Mouse (Mus musculus) heart, embryonic 15.5 days (tissue): ENCODE measurements around the gene Ptbp3. TPM values are rescaled to one million over a fixed set of nuclear protein-coding genes. Genes with fewer than 3 reads are reported as not detected.
A peak's percentile ranks its signal among the peaks of the same experiment; 100 is the strongest.

Source experiments
- ATAC-seq: fragments of 200-750 bp; cut with Nextera tagmentation; replicated peaks from 2 replicates; pipeline ENCODE4 v1.8.0; 2017; ENCODE audit warnings: low read depth, moderate TSS enrichment; ENCODE audit not compliant: insufficient number of reproducible peaks, insufficient read depth, low FRiP score
- H3K27ac ChIP-seq: fragments of 300-500 bp; sonication (generic); 2 replicates; pipeline ENCODE4 v1.5.1; 2015; ENCODE audit warnings: mild to moderate bottlenecking, inconsistent platforms
- H3K27me3 ChIP-seq: fragments of 300-500 bp; sonication (generic); 2 replicates; pipeline ENCODE4 v1.6.1; 2015; ENCODE audit warnings: inconsistent platforms
- H3K36me3 ChIP-seq: fragments of 300-500 bp; sonication (generic); 2 replicates; pipeline ENCODE4 v1.6.1; 2015; ENCODE audit warnings: mild to moderate bottlenecking, inconsistent platforms
- H3K4me1 ChIP-seq: fragments of 300-500 bp; sonication (generic); replicated peaks from 2 replicates; pipeline ENCODE4 v1.6.1; 2015; ENCODE audit warnings: inconsistent platforms
- H3K4me2 ChIP-seq: fragments of 300-500 bp; sonication (generic); 2 replicates; pipeline ENCODE4 v1.6.1; 2015; ENCODE audit warnings: inconsistent platforms, mild to moderate bottlenecking, moderate library complexity
- H3K4me3 ChIP-seq: fragments of 300-500 bp; sonication (generic); 2 replicates; pipeline ENCODE4 v1.5.1; 2015; ENCODE audit warnings: mild to moderate bottlenecking, inconsistent platforms
- H3K9ac ChIP-seq: fragments of 300-500 bp; sonication (generic); 2 replicates; pipeline ENCODE4 v1.6.1; 2015; ENCODE audit warnings: mild to moderate bottlenecking, inconsistent platforms
- H3K9me3 ChIP-seq: fragments of 300-500 bp; sonication (generic); replicated peaks from 2 replicates; pipeline ENCODE4 v1.6.1; 2016; ENCODE audit warnings: inconsistent platforms
- WGBS: fragments of 180-500 bp; shearing (Covaris S2); methylation state at CpG from one replicate; pipeline ENCODE4 v1.1.7; 2015; ENCODE audit warnings: mixed read lengths; 5-methylcytosine and 5-hydroxymethylcytosine counted together
- polyA plus RNA-seq: library from polyadenylated mRNA; unstranded; fragments of >200 nt; fragmentation: Nextera tagmentation; extraction: Ambion mirVana; gene quantifications from 2 replicates; pipeline ENCODE4 v1.2.1, GENCODE M21; 2015

Gene Ptbp3
- polyA plus RNA-seq, 1 experiment from 2014 or later, result 24.0 TPM

DNA sequence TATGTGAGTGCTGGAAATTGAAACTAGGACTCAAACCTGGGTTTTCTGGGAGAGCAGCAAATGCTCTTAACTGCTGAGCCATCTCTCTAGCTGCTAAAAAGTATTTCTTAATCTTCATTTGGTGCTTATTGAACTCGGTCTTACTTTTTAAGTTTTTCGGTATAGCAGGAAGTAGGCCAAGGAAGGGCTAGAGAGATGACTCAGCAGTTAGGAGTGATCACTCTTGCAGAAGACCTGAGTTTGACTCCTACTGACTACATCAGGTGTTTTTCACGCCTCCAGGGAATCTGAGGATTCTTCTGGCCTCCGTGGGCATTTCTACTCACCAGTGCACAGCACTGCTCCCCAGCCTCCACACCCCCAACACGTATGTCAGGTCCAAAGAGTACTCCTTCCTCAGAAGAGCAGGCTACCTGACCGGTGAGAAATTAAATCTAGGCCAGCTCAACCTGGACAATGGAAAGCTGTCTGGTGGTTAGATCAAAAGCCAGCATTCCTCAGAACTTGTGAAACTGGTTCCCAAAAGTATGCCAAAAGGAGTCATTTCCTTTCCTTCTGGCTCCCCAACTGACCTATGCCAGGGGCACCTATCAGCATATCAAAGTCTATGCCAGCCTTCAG is 98.8 kb downstream of the Ptbp3 start:
- Histone ChIP-seq H3K9me3 (no peaks in the 10 kb centered on the region), H3K4me2 (no peak overlapping the region), H3K9ac (no peak overlapping the region), H3K4me3 (no peak overlapping the region), H3K36me3 (no peaks in the 10 kb centered on the region), H3K27me3 (no peaks in the 10 kb centered on the region), H3K27ac (no peak overlapping the region), H3K4me1 (peaks cover 4% of the 10 kb centered on the region)
- no peak for ATAC-seq
- WGBS, result 78% methylated on average over 6 of the region's 6 CpGs

DNA sequence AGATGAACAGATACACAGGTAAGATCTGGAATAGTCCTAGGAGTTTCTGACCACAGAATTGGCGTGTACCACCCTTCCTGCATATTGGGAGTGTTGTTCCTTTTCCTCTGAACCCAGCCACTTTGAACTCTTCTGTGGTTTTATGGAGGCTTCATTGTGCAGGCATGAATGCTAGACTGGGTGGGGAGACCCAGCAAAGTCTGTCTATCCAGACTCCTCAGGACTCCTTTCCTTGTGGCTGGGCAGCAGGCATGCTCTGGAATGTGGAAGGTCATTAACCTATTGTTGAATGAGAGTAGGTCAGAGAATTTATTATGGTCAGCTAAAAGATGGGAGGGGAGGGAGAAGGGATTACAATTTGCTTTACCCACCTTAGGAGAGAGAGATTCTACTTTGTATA is 101.9 kb downstream of the Ptbp3 start:
- no peaks in the 10 kb centered on the region for H3K36me3 ChIP-seq
- no peaks in the 10 kb centered on the region for H3K27me3 ChIP-seq
- H3K4me1 ChIP-seq, result peaks cover 4% of the 10 kb centered on the region
- no peak for ATAC-seq
- 80% methylated on average over 1 of the region's 1 CpGs for WGBS
- H3K4me3 ChIP-seq, result no peak overlapping the region
- H3K4me2 ChIP-seq, result no peak overlapping the region
- H3K27ac ChIP-seq, result no peak overlapping the region
- H3K9me3 ChIP-seq, result no peaks in the 10 kb centered on the region
- no peak overlapping the region for H3K9ac ChIP-seq

DNA sequence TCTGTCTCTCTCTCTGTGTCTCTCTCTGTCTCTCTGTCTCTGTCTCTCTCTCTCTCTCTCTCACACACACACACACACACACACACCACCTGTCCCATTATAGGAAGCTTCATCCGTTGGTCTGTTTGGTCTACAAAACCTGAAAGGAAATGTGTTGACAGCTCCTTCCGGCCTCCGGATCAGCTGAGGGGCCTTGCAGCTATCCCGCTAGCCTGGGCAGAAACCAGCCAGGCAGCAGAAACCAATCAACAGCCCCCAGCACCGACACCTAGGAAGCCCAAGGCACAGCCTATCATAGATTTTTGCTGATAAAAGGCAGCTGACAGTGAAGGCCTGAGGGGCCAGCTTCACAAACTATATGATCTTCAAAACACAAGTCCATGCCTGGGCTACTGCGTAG is 103.6 kb downstream of the Ptbp3 start:
- H3K9me3 ChIP-seq, result no peaks in the 10 kb centered on the region
- ATAC-seq, result no peak
- H3K27ac ChIP-seq, result no peak overlapping the region; the same call in 1 of the 2 replicates
- no peak overlapping the region for H3K4me3 ChIP-seq
- H3K36me3 ChIP-seq, result no peaks in the 10 kb centered on the region
- no peak overlapping the region for H3K9ac ChIP-seq
- no peaks in the 10 kb centered on the region for H3K27me3 ChIP-seq
- no peak overlapping the region for H3K4me2 ChIP-seq
- WGBS, result 20% methylated on average over 6 of the region's 6 CpGs
- peaks cover 4% of the 10 kb centered on the region for H3K4me1 ChIP-seq

DNA sequence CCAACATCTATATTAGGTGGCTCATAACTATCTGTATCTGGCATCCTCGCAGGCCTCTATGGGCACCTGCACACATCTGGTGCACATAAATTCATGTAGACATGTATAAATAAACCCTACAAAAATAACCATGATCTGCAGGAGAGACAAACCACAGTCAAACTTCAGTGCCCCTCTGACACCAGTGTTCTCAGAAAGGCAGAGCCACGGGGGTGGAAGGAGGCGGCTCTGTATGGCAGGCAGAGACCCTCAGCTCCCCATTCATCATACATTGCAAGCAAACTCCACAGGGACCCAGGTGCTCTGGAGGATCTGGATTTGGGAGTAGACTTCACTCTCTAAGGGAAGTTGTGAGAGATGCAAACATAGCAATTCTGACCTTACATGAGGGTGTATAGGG is 104.2 kb downstream of the Ptbp3 start:
- Histone ChIP-seq H3K9ac (no peak overlapping the region), H3K27me3 (no peaks in the 10 kb centered on the region), H3K4me2 (no peak overlapping the region), H3K4me1 (peaks cover 4% of the 10 kb centered on the region), H3K4me3 (no peak overlapping the region), H3K36me3 (no peaks in the 10 kb centered on the region), H3K27ac (no peak overlapping the region), H3K9me3 (no peaks in the 10 kb centered on the region)
- ATAC-seq, result no peak
- WGBS, result 72% methylated on average over 3 of the region's 3 CpGs

DNA sequence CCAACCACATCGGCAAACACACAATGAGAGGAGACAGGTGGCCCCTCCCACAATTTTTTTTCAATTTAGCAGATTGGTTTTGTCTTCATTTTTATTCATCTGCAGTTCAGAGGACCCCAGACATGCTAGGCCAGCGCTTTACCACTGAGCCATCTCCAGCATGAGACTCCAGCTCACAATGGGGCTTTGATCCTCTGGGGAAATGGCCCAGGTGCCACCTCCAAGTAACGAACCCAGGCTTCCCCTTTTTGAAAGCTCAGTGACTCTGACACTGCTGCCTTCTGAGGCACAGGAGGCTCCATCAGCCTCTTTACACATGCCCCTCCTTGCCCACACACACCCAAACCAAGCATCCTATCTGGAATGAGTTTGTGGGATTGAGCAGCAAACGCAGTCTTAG is 105.1 kb downstream of the Ptbp3 start:
- no peaks in the 10 kb centered on the region for H3K36me3 ChIP-seq
- H3K27me3 ChIP-seq, result no peaks in the 10 kb centered on the region
- H3K4me2 ChIP-seq, result no peak overlapping the region
- H3K4me1 ChIP-seq, result peaks cover 4% of the 10 kb centered on the region
- no peak overlapping the region for H3K9ac ChIP-seq
- no peak overlapping the region for H3K27ac ChIP-seq
- no peak overlapping the region for H3K4me3 ChIP-seq
- 71% methylated on average over 4 of the region's 4 CpGs for WGBS
- no peaks in the 10 kb centered on the region for H3K9me3 ChIP-seq
- ATAC-seq, result no peak

DNA sequence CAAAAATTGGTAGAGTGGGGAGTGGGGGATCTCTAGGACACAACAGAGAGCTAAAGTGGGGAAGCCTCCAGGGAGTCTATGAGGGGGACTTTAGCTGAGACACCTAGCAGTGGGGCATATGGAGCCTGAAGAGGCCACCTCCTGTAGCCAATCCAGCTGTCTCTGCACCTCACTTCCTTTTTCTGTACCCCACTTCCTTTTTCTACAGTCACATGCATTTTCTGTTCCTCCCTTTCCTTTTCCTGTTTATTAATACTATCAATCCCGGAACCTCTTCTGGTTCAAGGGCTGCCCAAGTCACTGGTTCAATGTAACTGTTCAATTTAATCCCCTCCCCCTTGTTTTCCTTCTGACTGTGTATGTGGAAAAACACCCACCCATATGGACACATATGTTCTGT is 107.9 kb downstream of the Ptbp3 start:
- Histone ChIP-seq H3K27ac (no peak overlapping the region), H3K4me1 (peaks cover 6% of the 10 kb centered on the region), H3K4me3 (no peak overlapping the region), H3K4me2 (no peak overlapping the region), H3K36me3 (no peaks in the 10 kb centered on the region), H3K27me3 (no peaks in the 10 kb centered on the region), H3K9me3 (no peaks in the 10 kb centered on the region), H3K9ac (no peak overlapping the region)
- WGBS, result 56% methylated on average over 1 of the region's 1 CpGs
- ATAC-seq, result no peak

DNA sequence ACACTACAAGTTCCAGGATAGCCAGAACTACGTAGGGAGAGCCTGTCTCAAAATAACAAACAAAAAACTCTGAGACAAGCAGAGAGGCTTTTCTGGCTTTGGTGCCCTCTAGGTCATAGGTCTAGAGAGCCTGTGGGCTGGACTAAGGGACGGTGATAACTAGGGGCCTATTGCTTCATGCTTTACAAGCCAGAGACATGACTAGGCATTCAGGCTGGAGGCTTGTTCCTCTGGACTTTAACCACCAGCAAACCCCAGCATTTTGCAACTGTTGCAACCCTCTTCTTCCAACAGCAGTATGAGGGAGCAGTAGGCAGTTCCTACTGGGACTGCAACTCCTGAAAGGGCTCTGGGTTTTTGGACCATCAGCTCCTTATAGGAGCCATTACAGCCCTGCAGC is 109.2 kb downstream of the Ptbp3 start:
- no peak for ATAC-seq
- Histone ChIP-seq H3K4me2 (no peak overlapping the region), H3K27me3 (no peaks in the 10 kb centered on the region), H3K9ac (no peak overlapping the region), H3K9me3 (no peaks in the 10 kb centered on the region), H3K4me1 (peaks cover 2% of the 10 kb centered on the region; the same call in 1 of the 2 replicates), H3K36me3 (no peaks in the 10 kb centered on the region), H3K4me3 (no peak overlapping the region), H3K27ac (no peak overlapping the region)
- 53% methylated on average over 2 of the region's 2 CpGs for WGBS

DNA sequence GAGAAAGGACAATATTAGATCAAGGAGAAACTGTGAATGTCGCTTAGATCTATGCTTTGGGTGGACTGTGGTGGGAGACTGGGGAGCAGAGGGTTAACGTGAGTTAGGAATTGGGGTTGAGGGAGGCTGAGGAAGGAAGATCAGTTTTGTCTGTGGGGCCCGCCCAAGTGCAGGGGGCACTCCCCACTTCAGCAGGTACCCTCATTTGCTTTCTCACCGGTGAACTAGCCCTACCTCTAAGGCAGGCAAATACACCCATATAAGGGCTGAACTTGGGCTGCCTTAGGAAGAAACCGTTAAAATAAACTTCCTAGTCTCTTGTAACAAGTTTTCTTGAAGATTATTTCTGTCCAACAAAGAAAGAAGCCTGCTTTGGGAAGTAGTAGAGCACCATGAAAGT is 110.1 kb downstream of the Ptbp3 start:
- 38% methylated on average over 5 of the region's 5 CpGs for WGBS
- peak overlapping the region; percentile 72; the same call in 1 of the 2 replicates for H3K4me3 ChIP-seq
- H3K9ac ChIP-seq, result no peak overlapping the region
- H3K27me3 ChIP-seq, result no peaks in the 10 kb centered on the region
- peaks cover 5% of the 10 kb centered on the region; the same call in 1 of the 2 replicates for H3K4me1 ChIP-seq
- H3K9me3 ChIP-seq, result no peaks in the 10 kb centered on the region
- H3K27ac ChIP-seq, result no peak overlapping the region
- no peaks in the 10 kb centered on the region for H3K36me3 ChIP-seq
- peak overlapping the region; percentile 96 for H3K4me2 ChIP-seq
- ATAC-seq, result no peak

DNA sequence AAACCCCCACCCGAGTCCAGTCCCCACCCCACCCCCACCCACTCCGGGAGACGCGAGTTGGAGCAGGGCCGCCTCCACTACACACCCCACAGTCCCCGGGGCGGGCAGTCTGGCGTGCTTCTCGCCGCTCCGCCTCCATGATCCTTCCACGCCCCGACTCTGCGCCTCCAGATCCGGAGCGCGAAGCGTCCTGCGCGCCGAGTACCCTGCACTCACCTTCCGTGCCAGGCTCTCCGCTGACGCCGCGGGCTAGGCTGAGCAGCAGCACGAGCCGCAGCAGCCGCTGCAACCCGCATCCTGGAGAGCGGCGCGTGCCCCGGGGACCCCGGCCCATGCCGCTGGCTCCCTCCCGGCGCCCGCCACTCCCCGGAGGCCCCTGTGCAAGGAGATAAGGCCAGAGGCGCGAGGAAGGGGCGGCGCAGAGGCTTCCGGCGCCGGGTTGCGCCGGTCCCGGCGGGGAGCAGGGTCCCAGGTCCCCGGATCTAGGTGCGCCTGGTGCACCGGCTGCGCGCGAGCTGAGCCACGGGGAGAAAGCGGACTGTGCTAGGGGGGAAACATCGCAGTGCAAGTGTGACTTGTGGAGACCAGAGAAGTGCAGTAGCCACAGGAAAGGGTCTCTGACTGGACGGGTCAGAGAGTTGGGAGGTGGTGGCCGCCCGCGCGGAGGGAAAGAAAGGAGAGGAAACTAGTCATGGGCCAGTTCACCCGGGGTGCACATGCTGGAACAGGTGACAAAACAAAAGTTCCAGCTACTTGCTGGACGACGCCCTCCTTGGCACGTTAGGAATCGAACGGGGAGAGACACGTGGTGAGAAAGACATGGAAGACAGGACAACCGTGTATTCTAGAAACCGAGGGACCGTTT is 110.9 kb downstream of the Ptbp3 start, which contains the start of gene Susd1:
Gene Susd1 (minus strand): TSS at position 644 of the 865 bp plus-strand sequence.
- Histone ChIP-seq H3K4me3 (peak within 1 kb of the TSS; percentile 72), H3K27ac (peak within 1 kb of the TSS; percentile 68), H3K9ac (peak within 1 kb of the TSS; percentile 78), H3K27me3 (no peaks in the 10 kb centered on the region), H3K9me3 (no peaks in the 10 kb centered on the region), H3K36me3 (no peaks in the 10 kb centered on the region), H3K4me2 (peak within 1 kb of the TSS; percentile 96), H3K4me1 (peaks cover 7% of the 10 kb centered on the region; the same call in 1 of the 2 replicates)
- ATAC-seq, result peak; percentile 76
- under 1% methylated on average over 75 of the region's 75 CpGs for WGBS

DNA sequence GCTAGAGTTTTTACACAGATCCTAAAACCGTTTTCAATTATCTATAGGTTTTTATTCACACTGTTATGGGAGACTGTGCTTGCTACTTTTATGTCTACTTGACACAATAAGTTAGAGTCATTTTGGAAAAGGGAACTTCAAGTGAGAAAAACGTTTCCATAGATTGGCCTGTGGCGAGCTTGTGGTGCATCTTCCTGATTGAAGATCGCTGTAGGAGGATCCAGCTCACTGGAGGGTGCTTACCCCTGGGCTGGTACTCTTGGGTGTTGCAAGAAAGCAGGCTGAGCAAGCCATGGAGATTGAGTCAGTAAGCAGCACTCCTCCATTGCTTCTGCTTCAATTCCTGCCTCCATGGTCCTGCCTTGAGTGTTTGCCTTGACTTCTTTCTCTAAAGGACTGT is 113.2 kb downstream of the Ptbp3 start:
- Histone ChIP-seq H3K4me3 (no peak overlapping the region), H3K27ac (no peak overlapping the region), H3K9ac (no peak overlapping the region), H3K4me2 (no peak overlapping the region), H3K27me3 (no peaks in the 10 kb centered on the region), H3K4me1 (peaks cover 7% of the 10 kb centered on the region; the same call in 1 of the 2 replicates), H3K9me3 (no peaks in the 10 kb centered on the region), H3K36me3 (no peaks in the 10 kb centered on the region)
- ATAC-seq, result no peak
- WGBS, result 89% methylated on average over 4 of the region's 4 CpGs

DNA sequence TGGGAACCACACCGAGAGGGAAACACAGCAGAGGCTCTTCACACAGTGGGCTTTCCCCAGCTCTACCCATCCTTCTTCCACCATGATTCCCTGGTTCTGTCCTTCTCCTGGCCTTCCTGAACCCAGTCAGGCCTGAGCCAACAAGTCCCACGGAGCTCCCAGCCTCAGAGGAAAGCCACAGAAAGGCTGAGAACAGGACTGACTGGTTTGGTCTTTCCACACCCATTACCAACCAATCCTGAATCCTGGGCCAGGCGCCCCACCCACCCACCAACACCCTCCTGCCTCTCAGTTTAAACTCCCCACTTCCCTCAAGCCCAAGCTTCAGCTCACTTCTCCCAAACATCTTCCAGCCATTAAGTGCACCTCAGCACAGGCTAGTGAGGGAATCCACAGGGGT is 115.1 kb downstream of the Ptbp3 start:
- Histone ChIP-seq H3K27me3 (no peaks in the 10 kb centered on the region), H3K9me3 (no peaks in the 10 kb centered on the region), H3K27ac (no peak overlapping the region), H3K4me1 (peaks cover 11% of the 10 kb centered on the region; the same call in 1 of the 2 replicates), H3K36me3 (no peaks in the 10 kb centered on the region), H3K4me3 (no peak overlapping the region), H3K9ac (no peak overlapping the region), H3K4me2 (no peak overlapping the region)
- whole genome bisulfite sequencing, result 74% methylated on average over 3 of the region's 3 CpGs
- ATAC-seq, result no peak
